Mouse (Mus musculus) brain, embryonic 14.5 days (tissue): ENCODE data around the gene Sulf2.

Experiments
- CTCF ChIP-seq: fragments of 200-500 bp; IDR thresholded peaks from 2 replicates; pipeline ENCODE4 v1.5.1; 2012; ENCODE audit warnings: inconsistent platforms, mild to moderate bottlenecking, moderate library complexity, borderline replicate concordance; ENCODE audit not compliant: insufficient read depth, insufficient read length; ENCODE audit errors: extremely low read depth
- POLR2A ChIP-seq: fragments of 200-500 bp; IDR thresholded peaks from 2 replicates; pipeline ENCODE4 v1.6.1; 2012; ENCODE audit warnings: mild to moderate bottlenecking, inconsistent platforms, borderline replicate concordance; ENCODE audit not compliant: poor library complexity, insufficient read depth, insufficient read length, severe bottlenecking; ENCODE audit errors: extremely low read depth

- no peak for TF ChIP-seq POLR2A
- TF ChIP-seq CTCF = no peak
Measured at GRCm38 (mm10) chr2:166180744-166181508, 25.5 kb upstream of the Sulf2 start.
